Mouse (Mus musculus) left cerebral cortex, adult 6 months (tissue): ENCODE results near the gene Ostm1. TPM values are rescaled to one million over a fixed set of nuclear protein-coding genes. Genes with fewer than 3 reads are reported as not detected.

Source experiments
- long read RNA-seq, 2 experiments: library from polyadenylated mRNA; unstranded; transcript quantifications; one replicate each; pipeline ENCODE4 v2.0.0; 2019 to 2020
- polyA plus RNA-seq: library from polyadenylated mRNA; unstranded; fragments of <200 nt; fragmentation: Nextera tagmentation; gene quantifications from 2 replicates; pipeline ENCODE4 v1.2.3, GENCODE M21; 2021

Ostm1 gene
- 40.3 and 55.7 TPM in 2 replicates for polyA plus RNA-seq
- long read RNA-seq, experiment 1, full-length matches to known transcripts = 454 of 474 reads
- long read RNA-seq, experiment 1, partial matches to known transcripts = 11 of 474 reads
- long read RNA-seq, experiment 1, other reads (novel, unspliced or antisense) = 9 of 474 reads
- long read RNA-seq, experiment 2, full-length matches to known transcripts = 50 of 79 reads
- long read RNA-seq, experiment 2, partial matches to known transcripts = 27 of 79 reads
- long read RNA-seq, experiment 2, other reads (novel, unspliced or antisense) = 2 of 79 reads

GRCm38 (mm10) chr10:42583157-42583872 is at the start of gene Ostm1, which contains the start of gene Nr2e1:
Gene Ostm1 (plus strand): TSS chr10:42583822.
Gene Nr2e1 (minus strand): TSS chr10:42583632.

Other genes with a start within 250 kb of the Ostm1 start
- 17.0 and 17.2 TPM in 2 replicates for gene Afg1l, start 105.3 kb upstream of the Ostm1 start, polyA plus RNA-seq
- 523 and 534 TPM in 2 replicates for gene Snx3, start 81.8 kb upstream of the Ostm1 start, polyA plus RNA-seq
- 5.9 and 8.2 TPM in 2 replicates for gene Nr2e1, start 190 bp upstream of the Ostm1 start, polyA plus RNA-seq
- gene Sec63, start 177.7 kb downstream of the Ostm1 start, polyA plus RNA-seq = 4.9 and 5.9 TPM in 2 replicates